Mouse (Mus musculus) erythroid progenitor cell, adult 5-6 weeks (primary cell): ENCODE results near the gene Mlec. TPM values are rescaled to one million over a fixed set of nuclear protein-coding genes. Genes with fewer than 3 reads are reported as not detected.
A peak's percentile ranks its signal among the peaks of the same experiment; 100 is the strongest.
"Not testable (repeated sequence)": the region's sequence is repeated elsewhere in the genome, so short reads cannot be mapped to it uniquely, and the experiment has no call there.

Experiments
- ATAC-seq: replicated peaks from 2 replicates; pipeline ENCODE4 v1.8.0; 2016; ENCODE audit warnings: moderate number of reproducible peaks, mild to moderate bottlenecking, moderate TSS enrichment, inconsistent platforms; ENCODE audit not compliant: poor library complexity, low FRiP score, severe bottlenecking
- total RNA-seq, 2 experiments: library from RNA; stranded (forward) in 1 of 2; stranded (reverse) in 1 of 2; fragments of 150-400 nt in 1 of 2; fragments of 186-747, 209-891 nt in 1 of 2; gene quantifications; 2 replicates each; pipeline versions ENCODE4 v1.2.3 to v1.2.4; 2015 to 2017; ENCODE audit warnings: low replicate concordance in 2 of 2

Mlec gene
- total RNA-seq, 2 experiments from 2014 or later, result 25.9 to 32.3 TPM

DNA sequence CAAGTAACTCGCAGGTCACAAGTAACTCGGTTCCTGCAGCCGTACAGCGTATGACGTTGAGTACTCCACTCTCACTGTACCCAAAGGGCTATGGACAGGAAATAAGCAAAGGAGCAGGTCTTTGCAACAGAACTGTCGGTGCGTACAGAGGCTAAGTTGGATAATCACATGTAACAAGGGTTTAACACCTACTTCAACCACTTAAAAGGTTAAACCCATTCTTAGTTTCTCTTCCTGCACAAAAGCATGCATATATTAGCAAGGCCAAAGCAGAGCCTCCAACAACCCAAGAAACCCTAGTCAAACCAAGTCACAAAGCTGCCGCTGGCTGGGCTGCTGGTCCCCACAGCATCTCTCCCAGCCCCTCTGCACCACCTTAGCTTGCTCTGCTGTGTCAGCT lies 25.5 kb downstream of the Mlec start:
- no peak for ATAC-seq

DNA sequence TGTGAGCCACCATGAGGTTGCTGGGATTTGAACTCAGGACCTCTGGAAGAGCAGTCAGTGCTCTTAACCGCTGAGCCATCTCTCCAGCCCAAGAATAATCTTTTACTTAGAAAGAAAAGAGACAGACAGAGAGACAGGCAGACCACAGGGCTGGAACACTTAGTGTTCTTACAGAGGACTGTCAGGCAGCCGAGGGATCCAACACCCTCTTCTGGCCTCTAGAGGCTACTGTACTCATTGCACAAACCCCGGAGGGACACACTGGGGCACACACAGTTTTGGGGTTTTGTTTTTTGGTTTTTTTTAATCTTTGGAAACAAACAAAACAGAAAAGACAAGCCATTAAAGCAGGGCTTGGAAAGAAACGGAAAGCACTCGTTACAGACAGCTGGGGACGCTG lies 28.7 kb downstream of the Mlec start:
- ATAC-seq, result no peak

DNA sequence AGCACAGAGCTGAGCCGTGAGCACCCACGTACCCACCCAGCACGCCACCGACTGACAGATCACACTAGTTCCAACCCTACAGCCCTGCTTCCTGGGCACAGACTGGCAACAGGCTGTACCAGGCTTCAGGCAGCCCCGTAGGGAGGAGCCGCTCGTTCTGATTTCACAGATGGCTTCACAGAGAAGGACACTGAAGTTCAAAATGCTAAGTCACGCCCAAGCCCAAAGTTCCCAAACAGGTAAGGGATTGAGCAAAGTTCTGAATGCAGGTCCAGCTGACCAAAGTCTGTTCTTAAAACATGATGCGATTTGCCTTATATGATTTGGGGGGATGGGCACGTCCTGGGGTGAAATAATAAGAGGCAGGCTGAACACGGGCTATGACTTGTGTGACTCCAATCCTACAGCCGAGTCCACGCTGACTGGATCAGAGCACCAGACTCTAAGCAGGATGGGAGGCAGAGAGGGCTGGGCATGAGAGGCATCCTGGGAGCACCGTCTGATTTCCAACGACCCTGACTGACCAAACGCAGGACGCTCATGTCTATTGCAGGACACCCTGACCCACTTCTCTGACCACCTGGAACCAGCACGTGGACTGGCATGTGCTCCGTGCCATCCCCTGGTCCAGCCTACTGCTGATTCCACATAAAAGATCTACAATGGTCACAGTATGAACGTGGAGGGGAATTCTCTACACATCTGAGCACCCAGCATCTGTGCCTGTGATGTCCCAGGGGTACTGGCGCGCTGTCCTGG lies 30.4 kb downstream of the Mlec start:
- ATAC-seq, result no peak

DNA sequence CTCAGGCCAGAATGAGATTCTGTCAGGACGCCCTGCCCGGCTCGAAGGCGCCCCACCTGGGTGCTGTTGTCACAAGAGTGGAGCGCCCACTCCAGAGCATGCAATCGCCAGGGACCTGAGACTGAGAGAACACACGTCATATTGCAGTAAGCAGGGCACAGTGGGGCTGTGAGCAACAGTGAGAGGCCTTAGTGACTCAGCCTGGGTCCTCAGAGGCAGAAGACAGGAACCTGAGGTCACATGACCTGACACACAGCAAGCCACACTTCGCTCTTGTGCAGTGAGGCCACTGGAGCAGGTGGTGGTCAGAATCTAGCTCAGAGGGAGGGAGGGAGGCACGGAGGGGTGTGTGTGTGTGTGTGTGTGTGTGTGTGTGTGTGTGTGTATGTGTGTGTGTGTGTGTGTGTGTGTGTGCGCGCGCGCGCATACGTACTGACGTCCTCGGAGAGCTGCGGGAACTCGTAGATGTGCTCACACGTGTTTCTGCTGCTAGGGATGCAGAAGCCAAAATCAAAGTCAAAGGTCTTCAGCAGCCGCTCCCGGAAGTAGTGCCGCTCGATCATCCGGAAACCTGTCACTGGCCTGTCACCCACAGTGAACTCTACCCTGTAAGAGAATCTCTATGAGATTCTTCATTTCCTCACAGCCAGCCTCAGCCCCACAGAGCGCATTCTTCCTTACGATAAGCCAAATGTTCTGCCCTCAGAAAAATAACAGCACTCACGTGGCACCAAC lies 31.2 kb downstream of the Mlec start:
- ATAC-seq, result no peak

DNA sequence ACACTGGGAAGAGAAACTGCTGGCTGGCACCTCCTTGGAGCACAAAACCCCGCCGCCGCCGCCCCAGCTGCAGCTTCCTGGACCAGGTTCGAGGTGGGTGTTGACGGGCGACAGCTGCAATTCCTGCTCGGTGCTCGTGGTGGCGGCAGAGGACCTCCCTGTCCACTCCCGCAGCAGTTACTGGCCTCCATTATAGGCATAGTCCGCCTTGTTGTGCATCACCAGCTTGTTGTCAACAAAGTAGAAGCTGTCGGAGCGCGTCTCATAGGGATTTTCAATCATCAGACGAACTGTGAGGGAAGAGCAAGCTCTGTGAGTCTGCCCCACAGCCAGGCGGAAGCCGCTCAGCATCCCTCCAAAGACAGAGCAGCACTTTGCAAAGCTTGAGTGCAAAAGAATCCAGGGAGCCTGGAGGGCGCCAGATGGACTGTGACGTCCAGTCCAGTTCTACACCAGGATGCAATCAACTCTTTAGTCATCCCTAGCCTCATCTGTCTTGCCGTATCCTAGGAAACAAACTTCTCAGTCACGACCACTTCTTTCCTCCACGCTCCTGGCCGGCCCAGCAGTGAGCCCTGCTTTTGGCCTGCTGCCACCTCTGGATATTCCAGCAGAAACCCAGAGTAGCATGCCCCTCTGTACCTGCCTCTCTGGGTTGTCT lies 32.6 kb downstream of the Mlec start:
- ATAC-seq, result peak; percentile 89

DNA sequence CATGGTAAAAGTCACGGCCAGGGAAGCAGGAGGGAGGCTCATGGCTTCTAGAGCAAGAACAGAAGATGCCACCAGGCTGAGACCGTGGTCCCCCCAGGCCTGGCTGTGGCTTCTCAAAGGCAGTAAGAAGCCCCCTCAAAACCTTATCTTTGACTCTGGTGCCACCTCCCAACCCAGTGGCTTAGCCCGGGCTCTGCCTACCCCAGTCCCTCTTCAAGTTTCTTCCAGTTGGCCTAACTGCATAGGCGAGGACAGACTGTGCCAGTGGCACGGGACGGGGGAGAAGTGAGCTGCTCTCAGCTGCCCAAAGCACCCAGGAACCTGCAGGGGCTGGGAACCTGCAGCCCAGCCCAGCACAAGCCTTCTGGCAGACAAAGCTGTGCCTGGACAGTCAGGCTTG lies 33.3 kb downstream of the Mlec start:
- no peak for ATAC-seq

DNA sequence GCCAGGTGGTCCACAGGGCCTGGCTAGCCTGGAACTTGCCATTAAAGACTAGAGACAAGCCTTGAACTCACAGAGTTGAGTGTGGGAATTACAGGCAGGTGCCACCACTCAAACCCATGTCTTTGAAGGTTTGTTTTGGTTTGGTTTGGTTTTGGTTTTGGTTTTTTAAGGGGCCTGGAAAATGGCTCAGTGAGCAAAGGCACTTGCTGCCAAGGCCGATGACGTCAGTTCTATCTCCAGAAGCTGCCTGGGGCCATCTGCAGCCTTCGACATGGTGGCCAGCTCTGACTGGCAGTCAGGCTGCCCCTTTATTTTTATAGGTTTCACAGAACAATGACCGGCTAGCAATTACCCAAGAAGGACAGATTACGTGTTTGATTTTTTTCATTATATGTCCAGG lies 37.0 kb downstream of the Mlec start:
- ATAC-seq, result no peak

DNA sequence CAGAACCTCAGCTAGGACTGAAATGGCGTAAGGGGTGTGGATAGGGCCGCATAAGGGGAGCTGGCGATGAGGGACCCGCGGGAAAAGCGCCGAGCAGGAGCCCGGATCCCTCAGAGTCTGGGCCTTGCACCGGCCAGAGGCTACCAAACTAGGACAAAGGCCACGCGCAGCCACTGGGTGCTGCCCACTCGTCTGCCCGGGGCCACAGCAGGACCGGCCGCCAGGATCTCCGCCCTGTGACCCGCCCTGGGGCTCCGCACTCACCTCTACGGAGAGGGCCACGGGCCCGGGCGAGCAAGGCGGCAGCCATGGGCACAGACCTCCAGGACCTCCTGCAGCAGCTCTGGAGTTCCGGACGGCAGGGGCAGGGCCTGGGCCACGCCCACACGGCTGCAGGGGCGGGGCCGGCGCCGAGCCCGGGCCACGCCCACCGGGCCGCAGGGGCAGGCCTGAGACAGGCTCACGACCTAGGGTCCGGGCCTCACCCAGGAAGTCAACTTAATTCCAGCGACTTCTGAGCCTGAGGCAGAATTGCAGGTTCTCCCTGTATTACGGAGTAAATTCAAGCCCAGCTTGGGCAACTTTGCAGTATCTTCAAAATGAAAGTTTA lies 38.9 kb downstream of the Mlec start, which contains the start of gene Acads:
TSS of gene Acads (minus strand) at position 386 of the 610 bp plus-strand sequence.
- peak; percentile 84 for ATAC-seq

DNA sequence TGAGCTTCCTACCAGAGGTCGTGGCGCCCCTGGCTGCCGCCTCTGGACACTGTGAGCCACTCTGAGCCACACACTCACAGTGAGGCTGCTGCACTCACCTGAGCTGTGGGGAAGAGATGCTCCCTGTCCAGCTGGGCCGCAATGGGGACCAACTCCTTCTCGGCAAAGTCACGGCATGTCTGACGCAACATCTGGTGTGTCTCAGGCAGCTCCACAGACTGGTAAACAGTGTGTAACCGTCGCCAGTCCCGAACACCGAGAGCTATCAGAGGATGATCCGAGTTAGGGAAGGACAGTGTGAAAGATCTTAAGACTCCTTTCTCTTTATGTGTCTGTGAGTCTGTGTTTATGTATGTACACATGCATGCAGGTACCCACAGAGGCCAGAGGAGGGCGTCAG lies 40.5 kb downstream of the Mlec start:
- ATAC-seq, result no peak

DNA sequence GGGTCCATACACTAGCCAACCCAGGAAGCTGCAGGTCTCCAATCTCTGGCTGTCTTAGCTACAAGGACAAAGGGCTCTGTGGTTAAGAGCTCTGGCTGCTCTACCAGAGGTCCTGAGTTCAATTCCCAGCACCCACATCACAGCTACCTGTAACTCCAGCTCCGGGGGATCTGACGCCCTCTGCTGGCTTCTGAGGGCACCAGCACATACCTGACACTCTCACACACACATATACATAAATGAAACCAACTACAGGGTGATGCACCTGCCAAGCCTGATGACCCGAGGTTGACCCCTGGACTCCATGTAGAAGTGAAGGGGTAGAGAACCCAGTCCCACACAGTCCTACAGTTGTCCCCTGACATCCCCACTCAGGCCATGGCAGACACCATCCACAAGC lies 41.6 kb downstream of the Mlec start:
- no peak for ATAC-seq

DNA sequence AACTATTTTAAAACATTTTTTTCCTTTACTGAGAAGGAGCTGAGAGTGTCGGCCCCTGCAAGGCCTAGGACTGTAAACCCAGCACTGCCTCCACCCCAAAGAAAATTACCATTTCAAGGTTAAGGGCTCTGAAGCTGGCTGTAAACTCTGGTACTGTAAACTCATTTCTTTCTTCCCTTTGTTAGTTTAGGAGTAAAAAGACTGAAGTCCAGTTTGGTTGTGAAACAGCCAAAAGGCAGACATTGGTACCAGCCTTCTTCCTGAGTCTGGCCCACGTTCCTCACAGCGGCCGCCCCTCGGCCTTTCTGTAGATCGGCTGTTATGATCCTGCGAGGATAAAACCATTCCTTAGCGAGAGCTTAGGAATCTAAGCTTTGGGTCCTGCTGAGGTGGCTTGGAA lies 43.5 kb downstream of the Mlec start:
- no peak for ATAC-seq

DNA sequence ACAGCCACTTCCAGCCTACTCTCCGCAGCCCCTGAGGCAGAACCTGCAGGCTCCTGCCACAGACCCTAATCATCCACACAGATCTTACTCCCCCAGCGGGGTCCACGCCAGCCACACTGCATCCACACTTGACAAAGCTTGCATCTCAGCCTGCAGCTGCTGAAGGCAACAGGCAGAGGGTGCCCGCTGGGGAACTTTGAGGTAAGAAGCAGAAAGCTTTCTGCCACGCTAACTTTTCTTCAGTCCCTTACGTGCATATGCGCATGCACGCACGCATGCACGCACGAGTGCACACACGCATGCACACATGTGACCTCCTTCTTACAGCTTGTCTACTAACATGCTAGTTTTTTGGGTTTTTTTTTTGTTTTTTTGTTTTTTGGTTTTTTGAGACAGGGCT lies 44.7 kb downstream of the Mlec start:
- ATAC-seq, result no peak

DNA sequence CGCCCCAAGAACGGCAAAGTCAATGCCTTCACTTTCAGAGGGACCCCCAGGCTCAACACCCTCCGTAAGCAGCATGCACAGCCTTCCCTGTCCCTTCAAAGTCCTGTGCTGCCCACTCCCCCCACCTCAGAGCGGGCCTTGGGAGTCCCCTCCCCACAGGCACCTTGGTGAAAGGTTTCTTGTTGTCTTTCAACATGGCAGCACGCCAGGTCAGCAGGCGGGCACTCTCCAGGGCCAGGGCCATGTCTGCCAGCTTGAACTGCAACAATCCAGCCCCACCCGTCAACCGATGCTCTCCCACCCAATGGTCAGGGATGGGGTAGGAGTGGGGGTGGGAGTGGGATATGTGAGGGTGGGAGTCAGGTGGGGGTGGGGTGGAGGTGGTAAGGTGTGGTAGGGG lies 46.8 kb downstream of the Mlec start:
- ATAC-seq, result no peak

DNA sequence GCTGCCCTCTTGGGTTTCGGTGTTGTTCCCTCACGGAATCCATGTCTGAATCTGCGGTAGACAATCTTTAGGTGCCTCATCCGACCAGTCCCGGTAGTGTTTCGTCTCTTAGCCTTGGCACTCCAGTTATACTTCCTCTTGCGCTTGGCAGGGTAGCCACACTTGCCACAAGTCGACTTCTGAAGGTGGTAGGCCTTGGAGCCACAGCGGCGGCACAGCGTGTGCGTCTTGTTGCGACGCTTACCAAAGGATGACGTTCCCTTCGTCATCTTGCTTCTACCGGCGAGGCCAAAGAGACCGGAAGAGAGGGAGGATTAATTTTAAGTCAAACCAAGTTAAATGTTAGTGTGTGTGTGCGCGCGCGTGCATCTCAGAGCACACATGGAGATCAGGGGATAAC lies 54.7 kb downstream of the Mlec start:
- ATAC-seq, result not testable (repeated sequence)

DNA sequence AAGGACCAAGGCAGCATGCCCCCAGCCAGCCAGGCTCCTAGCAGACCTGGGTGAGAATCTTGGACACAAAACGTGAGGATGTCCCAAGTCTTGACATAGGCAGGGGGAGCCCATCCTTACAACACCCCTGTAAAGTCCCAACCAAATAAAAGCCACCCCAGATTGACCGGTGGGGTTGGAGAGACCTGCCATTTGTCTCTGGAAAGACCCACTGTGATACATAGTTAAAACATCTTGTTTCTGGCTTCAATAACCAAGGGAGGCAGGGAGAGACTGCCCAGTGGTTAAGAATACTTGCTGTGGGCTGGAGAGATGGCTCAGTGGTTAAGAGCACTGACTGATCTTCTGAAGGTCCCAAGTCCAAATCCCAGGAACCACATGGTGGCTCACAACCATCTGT lies 55.7 kb downstream of the Mlec start:
- no peak for ATAC-seq

DNA sequence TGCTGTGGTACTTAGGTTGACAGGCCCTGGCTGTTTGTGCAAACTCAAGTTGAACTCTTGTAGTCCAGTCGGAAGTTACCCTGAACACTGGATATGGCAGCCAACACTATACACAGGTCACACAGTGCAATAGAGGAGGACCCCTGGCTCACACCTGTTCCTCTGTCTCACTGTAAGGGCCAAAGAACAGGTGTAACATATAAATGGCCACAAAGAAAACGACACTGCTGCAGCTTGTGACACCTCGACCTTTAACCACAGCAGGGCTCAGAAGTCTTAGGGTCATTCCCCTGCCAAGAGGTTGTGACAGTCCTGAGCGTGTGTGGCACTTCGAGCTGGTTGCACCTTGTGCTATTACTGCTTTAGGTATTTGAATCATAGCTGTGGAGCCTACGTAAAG lies 57.5 kb downstream of the Mlec start:
- ATAC-seq, result no peak

DNA sequence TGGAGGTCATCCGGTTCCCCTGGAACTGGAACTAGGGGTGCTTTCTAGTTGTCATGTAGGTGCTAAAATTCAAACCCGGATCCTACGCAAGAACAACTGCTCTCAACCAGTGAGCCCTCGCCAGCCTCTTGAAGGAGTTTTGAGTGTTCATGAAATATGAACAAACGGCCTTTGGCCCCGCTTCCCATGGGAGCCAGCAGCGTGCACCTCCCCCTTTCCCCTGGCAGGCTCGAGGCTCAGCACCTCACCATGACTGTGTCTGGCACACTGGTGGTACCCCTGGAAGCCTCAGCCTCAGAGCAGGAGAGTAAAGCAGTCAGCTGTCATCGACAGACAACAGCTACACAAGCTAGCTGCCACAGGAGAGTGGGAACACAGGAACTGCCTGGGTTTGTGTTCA lies 58.0 kb downstream of the Mlec start:
- ATAC-seq, result no peak

DNA sequence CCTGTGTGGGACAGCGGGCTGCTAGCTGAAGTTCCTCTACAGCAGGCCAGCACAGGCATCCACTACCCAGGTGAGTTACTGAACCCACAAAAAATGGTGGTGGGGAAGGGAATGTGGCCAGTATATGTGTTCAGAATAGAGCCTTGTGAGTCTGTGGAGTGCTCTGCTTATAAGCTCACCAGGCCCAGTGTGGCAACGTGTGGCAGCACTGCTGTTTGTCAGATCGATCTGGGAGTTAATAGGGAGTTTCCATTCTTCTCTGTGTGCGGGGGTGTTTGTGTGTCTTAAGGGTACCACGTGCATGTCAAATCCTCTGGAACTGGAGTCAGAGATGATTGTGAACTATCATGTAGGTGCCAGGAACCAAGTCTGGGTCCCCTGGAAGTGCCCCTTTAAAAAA lies 58.4 kb downstream of the Mlec start:
- no peak for ATAC-seq

DNA sequence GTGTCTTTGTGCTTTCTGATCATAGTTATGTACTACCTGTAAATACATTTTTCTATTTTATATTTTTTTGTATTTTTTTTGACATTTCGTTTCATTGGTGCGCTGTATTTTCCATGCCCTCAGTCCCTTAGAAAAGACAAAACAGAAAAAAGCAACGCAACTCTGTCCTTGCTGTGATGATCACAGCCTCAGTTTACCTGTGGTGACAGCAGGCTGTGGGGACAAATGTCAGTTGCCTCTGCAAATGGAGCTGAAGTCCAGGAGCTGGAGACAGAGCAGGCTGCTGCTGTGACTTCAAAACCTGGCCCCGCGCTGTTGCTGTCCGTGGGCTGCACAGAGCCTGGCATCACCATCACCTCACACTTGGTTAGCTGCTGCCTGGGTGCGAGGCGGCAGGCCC lies 59.8 kb downstream of the Mlec start, which contains the start of gene Gm10401:
TSS of gene Gm10401 (minus strand) at position 101 of the 400 bp plus-strand sequence.
- ATAC-seq, result no peak
